Comparison of ENCODE assay signal across 16 mouse cellular contexts in the genomic region with DNA sequence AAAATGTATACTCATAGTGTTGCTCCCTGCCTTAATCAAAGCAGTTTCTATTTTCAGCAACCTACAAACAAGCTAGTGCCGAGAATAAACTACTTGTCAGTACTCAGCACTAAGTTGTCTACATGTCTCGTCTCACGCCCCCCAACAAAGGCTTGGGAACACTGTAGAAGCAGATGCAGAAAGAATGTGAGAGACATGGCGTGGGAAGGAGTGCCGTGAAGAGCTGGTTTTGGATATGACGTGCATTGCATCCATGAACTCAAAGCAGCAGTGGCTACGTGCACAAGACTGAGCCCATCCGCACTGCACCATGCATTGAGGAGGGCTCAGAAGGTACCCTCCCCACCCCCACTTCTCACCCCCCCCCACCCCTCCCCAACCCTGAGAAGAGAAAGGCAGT. TPM values are rescaled to one million over a fixed set of nuclear protein-coding genes. Genes with fewer than 3 reads are reported as not detected.
DNase-seq lines count a peak whose midpoint lies in the region; ATAC-seq lines count a peak whose summit lies in the region.
"Had no signal": no experiment of that assay in that cellular context is flagged by ENCODE, and none has a peak within 500 bp of the region (broad histone marks: within the 10 kb centered on the region; RNA-seq: fewer than 3 reads in every experiment).

No protein-coding gene starts in this region.

- peak overlapping the region; percentile 28; the same call in 1 of the 2 replicates for H3K9ac ChIP-seq in heart, embryonic 13.5 days
- H3K9ac ChIP-seq in midbrain, embryonic 13.5 days (replicated peaks): no peak overlapping the region
- no peak overlapping the region for H3K9ac ChIP-seq in midbrain, embryonic 14.5 days (replicated peaks; ENCODE audit: low read length)
- H3K9ac ChIP-seq: hindbrain, embryonic 12.5 days; limb, embryonic 13.5 days; liver, embryonic 14.5 days; midbrain, embryonic 15.5 days had no signal

- H3K9me3 ChIP-seq in heart, embryonic 13.5 days: no peaks in the 10 kb centered on the region
- H3K9me3 ChIP-seq in midbrain, embryonic 13.5 days: no peaks in the 10 kb centered on the region
- H3K9me3 ChIP-seq in midbrain, embryonic 14.5 days (ENCODE audit: control insufficient read depth, low read length): no peaks in the 10 kb centered on the region
- H3K9me3 ChIP-seq: hindbrain, embryonic 12.5 days; limb, embryonic 13.5 days; midbrain, embryonic 15.5 days had no signal

- no peak for DNase-seq in heart, adult 8-10 months (ENCODE audit: low spot score)
- no peak for DNase-seq in midbrain, embryonic 14.5 days
- peak; percentile 23 to 27 for DNase-seq in left cerebral cortex, adult 9 months (ENCODE audit: low spot score in 2 of 2)
- DNase-seq in yolk sac, embryonic 10.5 days (ENCODE audit: low spot score): no peak
- DNase-seq in kidney, postnatal 10 days: no peak
- DNase-seq: adrenal gland, postnatal 36 days; cerebellum, postnatal 10 days; gastrocnemius, postnatal 36 days; retina, postnatal 1 day had no signal

- peak overlapping the region; percentile 74 for H3K27ac ChIP-seq in heart, embryonic 13.5 days (replicated peaks)
- no peak overlapping the region for H3K27ac ChIP-seq in midbrain, embryonic 13.5 days
- no peak overlapping the region for H3K27ac ChIP-seq in midbrain, embryonic 14.5 days (replicated peaks; ENCODE audit: low read depth, low read length)
- H3K27ac ChIP-seq: hindbrain, embryonic 12.5 days; limb, embryonic 13.5 days; liver, embryonic 14.5 days; midbrain, embryonic 15.5 days had no signal

- no peaks in the 10 kb centered on the region for H3K27me3 ChIP-seq in heart, embryonic 13.5 days (replicated peaks)
- H3K27me3 ChIP-seq in midbrain, embryonic 13.5 days: no peaks in the 10 kb centered on the region
- H3K27me3 ChIP-seq in midbrain, embryonic 14.5 days (ENCODE audit: control insufficient read depth, insufficient read depth, low read length): no peaks in the 10 kb centered on the region
- H3K27me3 ChIP-seq: hindbrain, embryonic 12.5 days; limb, embryonic 13.5 days; midbrain, embryonic 15.5 days had no signal

- ATAC-seq in heart, embryonic 13.5 days (ENCODE audit: extremely low read depth, insufficient number of reproducible peaks, low FRiP score, low TSS enrichment): peak; percentile 46; the same call in 1 of the 2 replicates
- ATAC-seq in midbrain, embryonic 13.5 days: 0 out of 2 replicates have a peak, but pooled peaks have one; percentile 17
- no peak for ATAC-seq in midbrain, embryonic 14.5 days (ENCODE audit: low FRiP score, low TSS enrichment)
- ATAC-seq: inflammation-experienced regulatory T-cells, adult 6 months; midbrain, embryonic 15.5 days had no signal

- H3K4me2 ChIP-seq in heart, embryonic 13.5 days: peak overlapping the region; percentile 55
- H3K4me2 ChIP-seq in midbrain, embryonic 13.5 days (replicated peaks): no peak overlapping the region
- no peak overlapping the region for H3K4me2 ChIP-seq in midbrain, embryonic 14.5 days (ENCODE audit: low read length)
- H3K4me2 ChIP-seq: hindbrain, embryonic 12.5 days; limb, embryonic 13.5 days; midbrain, embryonic 15.5 days had no signal

- peaks cover 75% of the 10 kb centered on the region for H3K36me3 ChIP-seq in heart, embryonic 13.5 days
- H3K36me3 ChIP-seq in midbrain, embryonic 13.5 days: peaks cover 29% of the 10 kb centered on the region
- H3K36me3 ChIP-seq in midbrain, embryonic 14.5 days (ENCODE audit: control insufficient read depth, insufficient read depth, low read length): peaks cover 24% of the 10 kb centered on the region

- H3K4me3 ChIP-seq in heart, embryonic 13.5 days: 0 out of 2 replicates have a peak overlapping the region, but pooled peaks have one; percentile 13
- no peak overlapping the region for H3K4me3 ChIP-seq in midbrain, embryonic 13.5 days (replicated peaks)
- no peak overlapping the region for H3K4me3 ChIP-seq in midbrain, embryonic 14.5 days (replicated peaks; ENCODE audit: low read depth, low read length)
- H3K4me3 ChIP-seq: hindbrain, embryonic 12.5 days; limb, embryonic 13.5 days; midbrain, embryonic 15.5 days had no signal

- whole genome bisulfite sequencing in heart, embryonic 13.5 days: 55% methylated on average over 8 of the region's 8 CpGs
- 82% methylated on average over 8 of the region's 8 CpGs for WGBS in midbrain, embryonic 13.5 days
- WGBS in midbrain, embryonic 14.5 days: 96% methylated on average over 8 of the region's 8 CpGs

- H3K4me1 ChIP-seq in heart, embryonic 13.5 days: peaks cover 11% of the 10 kb centered on the region; the same call in 1 of the 2 replicates
- no peaks in the 10 kb centered on the region for H3K4me1 ChIP-seq in midbrain, embryonic 13.5 days (replicated peaks)
- no peaks in the 10 kb centered on the region for H3K4me1 ChIP-seq in midbrain, embryonic 14.5 days (ENCODE audit: control insufficient read depth, insufficient read depth, low read length)
- H3K4me1 ChIP-seq: hindbrain, embryonic 12.5 days; limb, embryonic 13.5 days; midbrain, embryonic 15.5 days had no signal

RNA-seq across cellular contexts. Expression of gene Cd2ap, which starts 53.7 kb away (rescaled TPM):
- 12.7 and 13.8 TPM in 2 replicates for polyA plus RNA-seq in heart, embryonic 13.5 days (2015; fragmentation: Nextera tagmentation; extraction: Ambion mirVana)
- total RNA-seq in heart, adult 8-10 months (2022): 10 to 100 TPM; 15.8 to 19.3 (median 17.6) TPM
- polyA plus RNA-seq in midbrain, embryonic 13.5 days (2015; fragmentation: Nextera tagmentation; extraction: Ambion mirVana): 8.3 and 8.7 TPM in 2 replicates
- 9.8 and 11.3 TPM in 2 replicates for polyA plus RNA-seq in midbrain, embryonic 14.5 days (2014; fragmentation: Nextera tagmentation; extraction: Ambion mirVana)

Comparison
In these comparisons a context has a peak if more than half of its experiments do, and no peak if none do; other contexts are left out.
1. DNase-seq: peak in left cerebral cortex, adult 9 months (2 of 2); none in heart, adult 8-10 months (single experiment), midbrain, embryonic 14.5 days (single experiment), yolk sac, embryonic 10.5 days (single experiment) and kidney, postnatal 10 days (single experiment).